Mouse (Mus musculus) limb, embryonic 12.5 days (tissue): Measurements from ENCODE around the gene Ist1. TPM values are rescaled to one million over a fixed set of nuclear protein-coding genes. Genes with fewer than 3 reads are reported as not detected.

Experiments used
- ATAC-seq: fragments of 200-750 bp; cut with Nextera tagmentation; 2 replicates; pipeline ENCODE4 v1.8.0; 2017; ENCODE audit warnings: low read depth, moderate TSS enrichment; ENCODE audit not compliant: insufficient number of reproducible peaks, insufficient read depth, low FRiP score, low TSS enrichment
- H3K27ac ChIP-seq: fragments of 300-500 bp; sonication (generic); 2 replicates; pipeline ENCODE4 v1.5.1; 2016; ENCODE audit warnings: mild to moderate bottlenecking, moderate library complexity
- H3K27me3 ChIP-seq: fragments of 300-500 bp; sonication (generic); 2 replicates; pipeline ENCODE4 v1.6.1; 2016; ENCODE audit warnings: mild to moderate bottlenecking, moderate library complexity
- H3K36me3 ChIP-seq: fragments of 300-500 bp; sonication (generic); 2 replicates; pipeline ENCODE4 v1.6.1; 2016; ENCODE audit warnings: mild to moderate bottlenecking, moderate library complexity
- H3K4me1 ChIP-seq: fragments of 300-500 bp; sonication (generic); replicated peaks from 2 replicates; pipeline ENCODE4 v1.6.1; 2016
- H3K4me2 ChIP-seq: fragments of 300-500 bp; sonication (generic); 2 replicates; pipeline ENCODE4 v1.6.1; 2016; ENCODE audit warnings: mild to moderate bottlenecking, moderate library complexity
- H3K4me3 ChIP-seq: fragments of 300-500 bp; sonication (generic); replicated peaks from 2 replicates; pipeline ENCODE4 v1.5.1; 2016; ENCODE audit warnings: mild to moderate bottlenecking
- H3K9ac ChIP-seq: fragments of 300-500 bp; sonication (generic); replicated peaks from 2 replicates; pipeline ENCODE4 v1.6.1; 2016; ENCODE audit warnings: mild to moderate bottlenecking, moderate library complexity
- H3K9me3 ChIP-seq: fragments of 300-500 bp; sonication (generic); 2 replicates; pipeline ENCODE4 v1.6.1; 2016; ENCODE audit warnings: mild to moderate bottlenecking, moderate library complexity
- WGBS: fragments of 180-500 bp; shearing (Covaris S2); methylation state at CpG from one replicate; pipeline ENCODE4 v1.1.7; 2016; 5-methylcytosine and 5-hydroxymethylcytosine counted together
- polyA plus RNA-seq: library from polyadenylated mRNA; unstranded; fragments of >200 nt; fragmentation: Nextera tagmentation; extraction: Ambion mirVana; gene quantifications from 2 replicates; pipeline ENCODE4 v1.2.1, GENCODE M21; 2016

Ist1 gene
- polyA plus RNA-seq, 1 experiment from 2014 or later: 162 TPM

DNA sequence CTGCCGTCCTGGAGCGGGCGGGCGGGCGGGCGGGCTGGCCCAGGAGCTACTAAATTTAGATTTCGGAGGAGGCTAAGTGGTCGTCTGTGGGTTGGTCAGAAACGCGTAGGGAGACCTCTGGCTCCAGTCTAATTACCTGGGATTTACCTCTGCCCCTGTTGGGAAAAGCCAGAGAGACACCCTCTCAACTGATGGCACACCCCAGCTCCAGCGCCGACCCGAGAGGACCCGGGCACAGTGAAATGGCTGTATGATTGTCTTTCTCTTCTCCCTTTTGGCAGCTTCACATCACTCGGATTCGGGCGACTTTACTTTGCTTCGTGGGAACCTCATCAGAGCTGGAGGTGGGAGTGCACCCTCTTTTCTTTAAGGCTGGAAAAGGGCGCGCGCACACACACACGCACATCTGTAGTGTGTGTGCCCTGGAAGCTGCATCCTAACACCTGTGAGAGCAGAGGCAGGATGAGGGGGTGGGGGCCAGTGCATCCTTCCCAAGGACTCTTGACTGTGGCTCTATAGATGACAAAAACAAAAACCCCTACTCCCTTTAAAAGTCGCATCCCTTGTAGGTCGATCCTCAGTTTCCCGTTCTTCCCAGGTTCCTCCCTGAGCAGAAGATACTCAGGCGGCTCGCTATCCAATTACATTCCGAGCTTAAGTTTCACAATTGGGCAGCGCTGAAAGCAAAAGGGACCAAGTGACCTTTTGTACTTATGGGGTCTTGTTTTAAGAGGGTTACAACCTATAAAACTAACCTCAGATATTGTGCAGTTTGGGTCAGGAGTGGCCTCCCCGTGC lies 13.2 kb upstream of the Ist1 start:
- H3K9me3 ChIP-seq: no peaks in the 10 kb centered on the region
- peak overlapping the region; percentile 94 for H3K4me3 ChIP-seq
- 1% methylated on average over 27 of the region's 30 CpGs for WGBS
- H3K4me1 ChIP-seq: peaks cover 25% of the 10 kb centered on the region
- peaks cover 5% of the 10 kb centered on the region for H3K27me3 ChIP-seq
- peak; percentile 64; the same call in 1 of the 2 replicates for ATAC-seq
- peak overlapping the region; percentile 98 for H3K9ac ChIP-seq
- peak overlapping the region; percentile 88 for H3K4me2 ChIP-seq
- H3K36me3 ChIP-seq: peaks cover 38% of the 10 kb centered on the region
- H3K27ac ChIP-seq: peak overlapping the region; percentile 96

DNA sequence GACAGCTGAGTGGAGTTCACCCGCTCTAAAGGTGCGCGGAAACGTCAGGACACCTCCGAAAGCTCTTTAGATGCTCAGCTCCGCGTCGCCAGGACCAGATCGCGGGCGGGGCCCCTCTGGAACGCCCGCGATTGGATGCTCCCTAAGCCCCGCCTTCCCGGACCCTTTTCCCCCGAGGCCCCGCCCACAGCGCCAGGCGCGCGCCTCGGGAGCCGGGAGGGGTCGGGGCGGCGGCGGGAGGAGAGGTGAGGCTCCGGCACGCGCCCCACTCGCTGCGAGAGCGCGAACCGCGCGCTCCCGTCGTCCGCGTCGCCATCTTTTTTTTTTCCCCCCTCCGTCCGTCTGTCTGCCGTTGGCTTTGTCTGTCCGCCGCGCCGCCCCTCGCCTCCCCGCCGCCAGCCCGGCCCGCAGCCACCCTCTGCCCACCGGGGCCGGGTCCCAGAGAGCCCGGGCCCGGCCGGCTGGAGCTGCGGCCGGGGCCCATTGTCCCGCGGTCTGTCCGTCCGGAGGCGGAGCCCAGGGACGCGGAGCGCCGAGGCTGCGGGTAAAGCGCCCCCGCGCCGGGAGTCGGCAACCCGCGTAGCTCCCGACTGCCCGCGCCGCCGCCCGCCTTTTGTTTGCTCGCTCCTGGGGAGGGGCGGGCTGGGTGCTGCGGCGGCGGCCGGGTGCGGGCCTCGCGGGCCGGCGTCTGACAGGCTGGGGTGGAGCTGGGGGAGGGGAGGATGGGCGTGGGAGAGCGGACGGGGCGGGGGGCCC lies 12.4 kb upstream of the Ist1 start, which contains the start of gene Zfp821:
Gene Zfp821 (plus strand): TSS at position 227 of the 756 bp plus-strand sequence.
- Histone ChIP-seq H3K27ac (peak within 1 kb of the TSS; percentile 96), H3K4me1 (peaks cover 25% of the 10 kb centered on the region), H3K36me3 (peaks cover 30% of the 10 kb centered on the region), H3K9ac (peak within 1 kb of the TSS; percentile 98), H3K4me2 (peak within 1 kb of the TSS; percentile 88), H3K27me3 (peaks cover 5% of the 10 kb centered on the region), H3K9me3 (no peaks in the 10 kb centered on the region), H3K4me3 (peak within 1 kb of the TSS; percentile 94)
- ATAC-seq: peak; percentile 80
- WGBS: under 1% methylated on average over 85 of the region's 100 CpGs

DNA sequence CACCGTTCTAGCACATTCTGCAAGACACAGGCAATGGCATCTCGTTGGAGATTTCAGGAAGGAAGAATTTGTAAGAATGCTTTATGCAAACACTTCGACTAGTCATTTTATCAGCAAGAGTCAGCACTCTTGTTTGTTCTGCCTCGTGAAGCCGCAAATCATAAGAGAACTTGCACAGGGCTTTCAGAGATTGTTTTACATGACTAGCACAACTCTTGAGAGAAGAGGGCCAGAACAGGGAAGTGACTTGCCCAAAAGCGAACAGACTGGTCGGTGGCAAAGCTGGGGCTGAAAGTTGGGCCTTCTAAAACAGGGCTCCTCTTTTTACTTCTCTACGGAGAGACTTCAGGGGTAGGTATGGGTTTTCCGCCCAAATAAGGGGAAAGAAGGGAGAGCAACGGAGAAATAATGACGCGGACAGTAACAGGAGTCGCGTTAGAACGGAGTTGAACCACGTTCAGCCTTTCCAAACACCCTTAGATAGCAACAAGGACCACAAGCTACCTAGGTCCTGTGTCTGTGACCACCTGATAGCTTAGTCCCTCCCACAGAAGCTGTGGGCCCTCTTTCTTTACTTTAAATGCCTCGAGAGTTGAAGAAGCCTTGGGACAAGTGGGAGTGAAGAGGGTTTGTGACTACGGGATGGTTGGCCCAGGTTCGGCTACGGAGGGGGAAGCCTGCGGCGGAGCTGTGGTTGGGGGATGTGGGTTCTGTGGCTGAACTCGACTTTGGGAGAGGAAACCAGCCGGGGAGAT lies 11.7 kb upstream of the Ist1 start:
- Histone ChIP-seq H3K27me3 (peaks cover 5% of the 10 kb centered on the region), H3K9ac (peak overlapping the region; percentile 98), H3K4me1 (peaks cover 25% of the 10 kb centered on the region), H3K9me3 (no peaks in the 10 kb centered on the region), H3K27ac (0 out of 2 replicates have a peak overlapping the region, but pooled peaks have one; percentile 50), H3K36me3 (peaks cover 22% of the 10 kb centered on the region), H3K4me3 (peak overlapping the region; percentile 94), H3K4me2 (peak overlapping the region; percentile 88)
- ATAC-seq: 0 out of 2 replicates have a peak, but pooled peaks have one; percentile 30
- WGBS: 12% methylated on average over 24 of the region's 24 CpGs

DNA sequence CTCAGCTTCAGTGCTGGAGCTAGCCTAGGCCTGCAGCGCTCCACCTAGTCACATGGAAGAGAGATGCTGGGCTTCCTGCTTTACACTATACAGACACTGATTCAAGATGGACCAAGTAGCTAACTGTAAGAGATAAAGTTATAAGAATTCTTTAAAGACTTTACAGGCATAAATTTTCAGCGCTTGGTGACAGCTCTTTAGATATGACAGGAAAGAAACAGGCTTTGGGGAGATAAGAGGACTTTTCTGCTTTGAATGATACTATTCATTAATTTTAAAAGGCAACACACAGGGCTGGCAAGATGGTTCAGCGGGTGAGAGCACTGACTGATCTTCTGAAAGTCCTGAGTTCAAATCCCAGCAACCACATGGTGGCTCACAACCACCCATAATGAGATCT lies 5.4 kb upstream of the Ist1 start:
- ATAC-seq: no peak
- H3K4me1 ChIP-seq: peaks cover 10% of the 10 kb centered on the region
- 82% methylated on average over 3 of the region's 3 CpGs for WGBS

DNA sequence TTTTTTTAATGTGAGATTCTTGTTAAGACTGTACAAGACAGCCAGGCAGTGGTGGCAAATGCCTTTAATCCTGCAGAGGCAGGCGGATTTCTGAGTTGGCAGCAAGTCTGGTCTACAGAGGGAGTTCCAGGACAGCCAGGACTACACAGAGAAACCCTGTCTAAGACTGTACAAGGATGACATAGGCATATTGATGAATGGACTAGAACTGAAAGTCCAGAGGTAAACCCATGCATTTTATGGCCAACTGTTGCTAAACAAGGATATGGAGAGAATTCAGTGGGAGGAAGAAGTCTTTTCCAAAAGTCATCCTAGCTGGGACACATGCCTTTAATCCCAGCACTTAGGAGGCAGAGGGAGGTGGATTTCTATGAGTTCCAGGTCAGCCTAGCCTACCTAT lies 4.7 kb upstream of the Ist1 start:
- ATAC-seq: no peak
- 76% methylated on average over 1 of the region's 1 CpGs for WGBS
- H3K9ac ChIP-seq: no peak overlapping the region

More for the DNA sequence above, 5.4 kb upstream of the Ist1 start:
- Histone ChIP-seq H3K4me2 (no peak overlapping the region), H3K27me3 (no peaks in the 10 kb centered on the region; the same call in 1 of the 2 replicates), H3K4me3 (no peak overlapping the region), H3K27ac (no peak overlapping the region), H3K9ac (no peak overlapping the region), H3K9me3 (no peaks in the 10 kb centered on the region), H3K36me3 (no peaks in the 10 kb centered on the region)

DNA sequence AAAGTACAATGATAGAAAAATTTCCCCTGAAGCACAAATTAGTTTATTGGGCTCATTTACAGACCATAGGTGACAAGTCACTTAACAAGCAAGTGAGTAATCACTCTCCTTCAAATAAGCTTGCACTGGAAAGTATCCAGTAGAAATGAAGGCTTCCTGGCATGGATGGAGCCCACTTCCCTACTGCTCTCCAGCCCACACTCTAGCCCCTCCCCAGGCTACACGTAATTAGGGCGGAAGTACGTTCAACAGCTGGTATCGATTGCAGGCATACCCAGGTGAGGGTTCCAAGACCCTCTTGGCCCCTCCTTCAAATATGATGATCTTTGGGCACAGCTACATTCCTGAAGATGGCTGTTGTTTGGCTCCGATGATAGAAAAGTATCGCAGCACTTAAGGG lies 1.1 kb upstream of the Ist1 start:
- WGBS: 35% methylated on average over 6 of the region's 6 CpGs
- Histone ChIP-seq H3K4me1 (peaks cover 24% of the 10 kb centered on the region), H3K9ac (no peak overlapping the region), H3K27me3 (no peaks in the 10 kb centered on the region), H3K4me3 (peak overlapping the region; percentile 96), H3K36me3 (no peaks in the 10 kb centered on the region; the same call in 1 of the 2 replicates), H3K27ac (no peak overlapping the region), H3K9me3 (no peaks in the 10 kb centered on the region), H3K4me2 (peak overlapping the region; percentile 81)
- no peak for ATAC-seq

More for the DNA sequence above, 4.7 kb upstream of the Ist1 start:
- Histone ChIP-seq H3K9me3 (no peaks in the 10 kb centered on the region), H3K27ac (no peak overlapping the region), H3K4me2 (no peak overlapping the region), H3K4me3 (no peak overlapping the region), H3K36me3 (no peaks in the 10 kb centered on the region), H3K4me1 (peaks cover 10% of the 10 kb centered on the region), H3K27me3 (no peaks in the 10 kb centered on the region; the same call in 1 of the 2 replicates)

DNA sequence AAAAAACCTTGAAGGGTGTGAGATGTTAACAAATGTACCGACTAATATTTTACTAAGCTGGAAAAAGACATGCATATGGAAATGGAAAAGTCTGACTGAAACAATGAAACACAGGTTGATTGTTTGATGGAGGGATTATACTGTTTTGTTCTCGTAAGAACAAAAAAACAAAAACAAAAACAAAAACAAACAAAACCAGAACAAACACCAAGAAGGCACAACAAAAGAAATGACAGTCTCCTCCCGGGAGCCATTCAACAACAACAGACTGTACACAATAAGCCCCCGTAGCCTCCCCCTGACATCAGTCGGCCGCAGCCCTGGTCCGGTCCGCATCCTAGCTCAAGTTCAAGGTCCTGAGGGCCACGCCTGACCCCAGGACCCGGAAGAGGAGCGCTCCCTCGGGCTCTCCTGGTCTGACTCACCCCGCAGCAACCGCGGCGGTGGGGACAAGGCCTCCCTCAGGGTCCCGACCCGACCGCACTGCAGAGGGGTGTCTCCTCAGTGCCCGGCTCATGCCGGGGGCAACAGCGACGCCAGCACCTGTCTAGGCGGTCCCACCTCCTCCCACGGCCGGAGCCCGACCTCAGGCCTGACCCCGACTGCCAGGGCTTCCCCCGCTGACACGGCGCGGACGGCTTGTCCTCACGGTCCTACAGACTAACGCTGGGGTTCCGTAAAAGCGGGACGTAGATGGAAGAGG lies 466 bp downstream of the Ist1 start:
- 1% methylated on average over 38 of the region's 38 CpGs for WGBS
- ATAC-seq: peak; percentile 63

DNA sequence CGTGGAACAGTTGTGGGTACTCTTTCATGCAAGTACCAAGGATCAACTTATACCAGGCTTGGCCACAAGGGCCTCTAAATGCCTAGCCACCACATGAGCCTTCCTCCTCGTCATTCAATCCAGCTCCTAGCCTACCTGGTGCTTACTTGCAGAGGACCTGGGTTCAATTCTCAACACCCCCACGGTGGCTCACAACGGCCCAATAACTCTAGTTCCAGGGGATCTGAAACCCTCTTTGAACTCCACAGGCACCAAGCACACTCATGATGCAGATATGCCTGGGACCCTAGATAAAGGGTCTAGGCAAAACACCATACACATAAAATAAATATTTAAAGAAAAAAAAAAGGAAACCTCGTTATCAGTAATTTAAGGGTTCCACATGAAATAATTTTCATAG lies 1.3 kb downstream of the Ist1 start:
- 49% methylated on average over 5 of the region's 5 CpGs for WGBS
- peaks cover 4% of the 10 kb centered on the region; the same call in 1 of the 2 replicates for H3K36me3 ChIP-seq
- no peak for ATAC-seq
- H3K4me3 ChIP-seq: peak overlapping the region; percentile 96
- H3K27me3 ChIP-seq: no peaks in the 10 kb centered on the region
- no peak overlapping the region for H3K27ac ChIP-seq
- H3K4me1 ChIP-seq: peaks cover 22% of the 10 kb centered on the region
- H3K9ac ChIP-seq: peak overlapping the region; percentile 94; the same call in 1 of the 2 replicates
- no peaks in the 10 kb centered on the region for H3K9me3 ChIP-seq
- peak overlapping the region; percentile 81 for H3K4me2 ChIP-seq

More for the DNA sequence above, 466 bp downstream of the Ist1 start:
- no peaks in the 10 kb centered on the region for H3K27me3 ChIP-seq
- H3K36me3 ChIP-seq: peaks cover 4% of the 10 kb centered on the region; the same call in 1 of the 2 replicates
- peak overlapping the region; percentile 96 for H3K4me3 ChIP-seq
- peak overlapping the region; percentile 82 for H3K27ac ChIP-seq
- H3K9me3 ChIP-seq: no peaks in the 10 kb centered on the region
- peak overlapping the region; percentile 94 for H3K9ac ChIP-seq
- H3K4me2 ChIP-seq: peak overlapping the region; percentile 81
- H3K4me1 ChIP-seq: peaks cover 24% of the 10 kb centered on the region

DNA sequence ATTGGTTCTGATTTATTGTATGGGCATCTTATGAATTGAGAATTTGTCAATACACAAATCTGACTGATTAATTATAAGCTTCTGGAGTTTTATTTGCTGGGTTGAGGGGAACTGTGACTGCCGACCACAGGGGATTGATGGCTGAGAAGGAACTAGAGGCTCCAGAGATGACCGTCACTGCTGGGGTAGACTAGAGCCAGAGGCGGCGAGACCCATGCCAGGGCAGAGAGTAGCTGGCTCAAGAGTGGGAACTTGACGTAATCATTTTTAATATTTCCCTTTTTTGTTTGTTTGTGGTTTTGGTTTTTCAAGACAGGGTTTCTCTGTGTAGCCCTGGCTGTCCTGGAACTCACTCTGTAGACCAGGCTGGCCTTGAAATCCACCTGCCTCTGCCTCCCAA lies 5.8 kb downstream of the Ist1 start:
- H3K36me3 ChIP-seq: peaks cover 22% of the 10 kb centered on the region
- no peak overlapping the region for H3K9ac ChIP-seq
- ATAC-seq: no peak
- WGBS: 90% methylated on average over 5 of the region's 5 CpGs
- no peaks in the 10 kb centered on the region for H3K9me3 ChIP-seq
- no peak overlapping the region for H3K4me2 ChIP-seq
- no peaks in the 10 kb centered on the region for H3K27me3 ChIP-seq
- H3K4me3 ChIP-seq: no peak overlapping the region
- no peak overlapping the region for H3K27ac ChIP-seq
- H3K4me1 ChIP-seq: peaks cover 14% of the 10 kb centered on the region

DNA sequence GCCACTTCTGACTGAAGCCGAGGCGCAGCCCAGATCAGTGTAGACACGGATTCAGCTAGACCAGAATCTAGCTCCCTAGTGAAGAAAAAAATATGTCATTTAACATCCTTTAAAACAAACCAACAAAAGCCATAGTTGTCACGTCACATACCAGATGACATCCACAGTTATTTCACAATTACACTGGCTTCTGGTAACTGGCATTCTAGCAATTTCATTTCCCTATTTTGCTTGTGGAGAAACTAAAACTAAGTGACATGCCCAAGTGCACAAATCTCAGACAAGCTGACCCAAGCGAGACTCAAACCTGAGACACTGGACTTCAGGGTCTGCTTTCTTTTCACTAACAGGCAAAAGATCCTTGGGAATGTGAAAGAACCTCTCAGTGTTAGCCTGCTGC lies 10.9 kb downstream of the Ist1 start:
- H3K9me3 ChIP-seq: no peaks in the 10 kb centered on the region

More for the DNA sequence above, 10.9 kb downstream of the Ist1 start:
- ATAC-seq: no peak
- Histone ChIP-seq H3K4me3 (no peak overlapping the region), H3K27ac (no peak overlapping the region), H3K4me2 (no peak overlapping the region), H3K36me3 (peaks cover 68% of the 10 kb centered on the region), H3K9ac (no peak overlapping the region), H3K4me1 (no peaks in the 10 kb centered on the region), H3K27me3 (no peaks in the 10 kb centered on the region)
- WGBS: 96% methylated on average over 5 of the region's 5 CpGs
